Mouse (Mus musculus) megakaryocyte-erythroid progenitor cell, adult 5-6 weeks (primary cell): ENCODE results near the gene Ncbp2. TPM values are rescaled to one million over a fixed set of nuclear protein-coding genes. Genes with fewer than 3 reads are reported as not detected.
"Not testable (repeated sequence)": the region's sequence is repeated elsewhere in the genome, so short reads cannot be mapped to it uniquely, and the experiment has no call there.

Source experiments
- ATAC-seq: replicated peaks from 2 replicates; pipeline ENCODE4 v1.8.0; 2016; ENCODE audit warnings: mild to moderate bottlenecking, inconsistent platforms; ENCODE audit not compliant: severe bottlenecking, poor library complexity, low FRiP score, low TSS enrichment
- total RNA-seq, 2 experiments: library from RNA; stranded (forward) in 1 of 2; stranded (reverse) in 1 of 2; fragments of 200-1000, 215-1000 nt in 1 of 2; fragments of >200 nt in 1 of 2; fragmentation: Nextera tagmentation in 1 of 2; gene quantifications; 2 replicates each; pipeline ENCODE4 v1.2.3; 2014 to 2017

Ncbp2 gene
- total RNA-seq, 2 experiments from 2014 or later, result 56.6 to 57.6 TPM

GRCm38 (mm10) chr16:31933751-31934549 is 14.4 kb upstream of the Ncbp2 start, which contains the start of gene Pigz:
TSS of gene Pigz (plus strand) at chr16:31933851.
- ATAC-seq, result no peak

- no peak for ATAC-seq
These were observed 13.7 kb upstream of the Ncbp2 start for GRCm38 (mm10) chr16:31934550-31935010.

- no peak for ATAC-seq
These were observed 13.0 kb upstream of the Ncbp2 start for GRCm38 (mm10) chr16:31935091-31935979.

- no peak for ATAC-seq
These were observed 11.7 kb upstream of the Ncbp2 start for GRCm38 (mm10) chr16:31936568-31936967.

- no peak for ATAC-seq
These were observed 9.5 kb upstream of the Ncbp2 start for GRCm38 (mm10) chr16:31938856-31939255.

GRCm38 (mm10) chr16:31940586-31940985 is 7.7 kb upstream of the Ncbp2 start:
- ATAC-seq, result no peak

- ATAC-seq, result peak; percentile 60
These were observed 4.3 kb upstream of the Ncbp2 start for GRCm38 (mm10) chr16:31943980-31944379.

- no peak for ATAC-seq
These were observed 3.5 kb upstream of the Ncbp2 start for GRCm38 (mm10) chr16:31944698-31945255.

- no peak for ATAC-seq
These were observed 2.9 kb upstream of the Ncbp2 start for GRCm38 (mm10) chr16:31945372-31945771.

GRCm38 (mm10) chr16:31945986-31946385 is 2.3 kb upstream of the Ncbp2 start:
- ATAC-seq, result not testable (repeated sequence)

- no peak for ATAC-seq
These were observed 980 bp upstream of the Ncbp2 start for GRCm38 (mm10) chr16:31947333-31947732.

- no peak for ATAC-seq
These were observed 404 bp upstream of the Ncbp2 start for GRCm38 (mm10) chr16:31947901-31948316.

GRCm38 (mm10) chr16:31963224-31963623 is 14.9 kb downstream of the Ncbp2 start:
- no peak for ATAC-seq

GRCm38 (mm10) chr16:31975258-31975657 is 26.9 kb downstream of the Ncbp2 start:
- ATAC-seq, result no peak

GRCm38 (mm10) chr16:31979501-31979900 is 31.2 kb downstream of the Ncbp2 start:
- ATAC-seq, result no peak

- no peak for ATAC-seq
These were observed 32.6 kb downstream of the Ncbp2 start for GRCm38 (mm10) chr16:31980946-31981345.

- ATAC-seq, result no peak
These were observed 43.7 kb downstream of the Ncbp2 start for GRCm38 (mm10) chr16:31992039-31992438.

GRCm38 (mm10) chr16:31993195-31993594 is 44.9 kb downstream of the Ncbp2 start:
- ATAC-seq, result no peak

- no peak for ATAC-seq
These were observed 45.6 kb downstream of the Ncbp2 start for GRCm38 (mm10) chr16:31993946-31994345.

- ATAC-seq, result no peak
These were observed 48.1 kb downstream of the Ncbp2 start for GRCm38 (mm10) chr16:31996371-31996770.
